Comparison of ENCODE assay signal across 8 mouse cellular contexts in genomic region chr2:132019372-132019811, GRCm38 (mm10). TPM values are rescaled to one million over a fixed set of nuclear protein-coding genes. Genes with fewer than 3 reads are reported as not detected.
A peak's percentile ranks its signal among the peaks of the same experiment; 100 is the strongest.
DNase-seq lines count a peak whose midpoint lies in the region.
"Had no signal": no experiment of that assay in that cellular context is flagged by ENCODE, and none has a peak within 500 bp of the region (broad histone marks: within the 10 kb centered on the region; RNA-seq: fewer than 3 reads in every experiment).

No protein-coding gene starts in this region.

- H3K9me3 ChIP-seq in embryonic facial prominence, embryonic 10.5 days, result no peaks in the 10 kb centered on the region
- H3K9me3 ChIP-seq: embryonic facial prominence, embryonic 13.5 days had no signal

- WGBS in embryonic facial prominence, embryonic 10.5 days, result 79% methylated on average over 3 of the region's 3 CpGs

- DNase-seq in lung, postnatal 25 days (ENCODE audit: low spot score), result peak; percentile 70
- no peak for DNase-seq in lung, postnatal 10 days
- no peak for DNase-seq in embryonic facial prominence, embryonic 10.5 days (ENCODE audit: low spot score)
- DNase-seq in lung, postnatal 36 days, result peak; percentile 61
- DNase-seq in thymus, postnatal 14 days, result peak; percentile 76
- no peak for DNase-seq in retina, postnatal 1 day
- DNase-seq in adipocyte (ENCODE audit: low spot score), result no peak

- H3K4me3 ChIP-seq in embryonic facial prominence, embryonic 10.5 days, result no peak overlapping the region
- H3K4me3 ChIP-seq: embryonic facial prominence, embryonic 13.5 days had no signal

- H3K27me3 ChIP-seq in embryonic facial prominence, embryonic 10.5 days (replicated peaks; ENCODE audit: low read depth, poor library complexity, severe bottlenecking), result no peaks in the 10 kb centered on the region
- H3K27me3 ChIP-seq: embryonic facial prominence, embryonic 13.5 days had no signal

- peak overlapping the region; percentile 19; the same call in 1 of the 2 replicates for H3K27ac ChIP-seq in embryonic facial prominence, embryonic 10.5 days (replicated peaks)
- H3K27ac ChIP-seq: embryonic facial prominence, embryonic 13.5 days had no signal

- no peaks in the 10 kb centered on the region for H3K36me3 ChIP-seq in embryonic facial prominence, embryonic 10.5 days (replicated peaks)
- H3K36me3 ChIP-seq: embryonic facial prominence, embryonic 13.5 days had no signal

- peaks cover 36% of the 10 kb centered on the region for H3K4me1 ChIP-seq in embryonic facial prominence, embryonic 10.5 days

RNA-seq across cellular contexts. Expression of gene Rassf2, which starts 10.7 kb away (rescaled TPM):
- 10.6 and 14.2 TPM in 2 replicates for polyA plus RNA-seq in embryonic facial prominence, embryonic 10.5 days (2016; fragmentation: Nextera tagmentation; extraction: Ambion mirVana)

Comparison
In these comparisons a context has a peak if more than half of its experiments do, and no peak if none do; other contexts are left out.
1. DNase-seq: peak in lung, postnatal 25 days (single experiment), lung, postnatal 36 days (single experiment) and thymus, postnatal 14 days (single experiment); none in lung, postnatal 10 days (single experiment), embryonic facial prominence, embryonic 10.5 days (single experiment), retina, postnatal 1 day (single experiment) and adipocyte (single experiment).